Mouse (Mus musculus) embryonic fibroblast, embryonic 13.5 days (primary cell): ENCODE results near the gene Macrod1. TPM values are rescaled to one million over a fixed set of nuclear protein-coding genes. Genes with fewer than 3 reads are reported as not detected.

Source experiments
- H3K27ac ChIP-seq: 2 replicates; pipeline ENCODE4 v1.5.1; 2012; ENCODE audit warnings: low read length, control low read depth, inconsistent platforms; ENCODE audit not compliant: insufficient read depth
- H3K4me1 ChIP-seq: 2 replicates; pipeline ENCODE4 v1.6.1; 2011; ENCODE audit warnings: low read length; ENCODE audit not compliant: control insufficient read depth, insufficient read depth
- H3K4me3 ChIP-seq: 2 replicates; pipeline ENCODE4 v1.5.1; 2011; ENCODE audit warnings: mild to moderate bottlenecking, control low read depth, low read length; ENCODE audit not compliant: insufficient read depth
- CTCF ChIP-seq: IDR thresholded peaks from 2 replicates; pipeline ENCODE4 v1.5.1; 2011; ENCODE audit warnings: mild to moderate bottlenecking, control low read depth, low read length, moderate library complexity, borderline replicate concordance; ENCODE audit not compliant: insufficient read depth
- POLR2A ChIP-seq: IDR thresholded peaks from 2 replicates; pipeline ENCODE4 v1.6.1; 2011; ENCODE audit warnings: low read depth, mild to moderate bottlenecking, control low read depth, low read length, moderate library complexity
- polyA plus RNA-seq: library from polyadenylated mRNA; stranded (reverse); fragments of >200 nt; gene quantifications from 2 replicates; pipeline ENCODE4 v1.2.4, GENCODE M21; 2011; ENCODE audit warnings: low read depth; ENCODE audit not compliant: missing spikeins, insufficient read length

Gene Macrod1
- polyA plus RNA-seq, 1 experiment = 5.2 TPM

DNA sequence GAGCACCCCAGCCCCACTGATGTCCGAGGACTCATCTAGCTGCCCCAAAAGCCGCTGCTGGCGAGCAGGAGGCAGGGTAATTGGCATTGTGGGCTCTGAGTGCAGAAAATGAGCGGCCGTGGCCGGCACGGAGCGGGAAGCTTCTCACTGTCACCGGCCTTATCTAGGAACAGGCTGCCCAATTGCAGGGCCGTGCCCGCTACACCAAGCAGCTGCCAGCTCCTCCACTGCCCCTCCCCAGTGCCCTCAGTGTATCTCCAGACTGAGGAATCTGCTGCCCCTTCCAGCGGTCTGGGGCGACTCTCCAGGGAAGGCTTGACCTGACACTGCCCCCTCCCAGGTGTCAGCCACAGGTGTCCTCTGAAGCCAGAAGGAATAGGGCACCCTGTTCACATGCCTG lies 89.8 kb downstream of the Macrod1 start:
- Histone ChIP-seq H3K4me1 (no peaks in the 10 kb centered on the region), H3K27ac (no peak overlapping the region), H3K4me3 (no peak overlapping the region)
- TF ChIP-seq CTCF (no peak), POLR2A (no peak)

- H3K4me3 ChIP-seq = no peak overlapping the region
- TF ChIP-seq CTCF = no peak
- H3K4me1 ChIP-seq = no peaks in the 10 kb centered on the region
- H3K27ac ChIP-seq = no peak overlapping the region
These were observed 91.5 kb downstream of the Macrod1 start for GRCm38 (mm10) chr19:7148096-7148495.

DNA sequence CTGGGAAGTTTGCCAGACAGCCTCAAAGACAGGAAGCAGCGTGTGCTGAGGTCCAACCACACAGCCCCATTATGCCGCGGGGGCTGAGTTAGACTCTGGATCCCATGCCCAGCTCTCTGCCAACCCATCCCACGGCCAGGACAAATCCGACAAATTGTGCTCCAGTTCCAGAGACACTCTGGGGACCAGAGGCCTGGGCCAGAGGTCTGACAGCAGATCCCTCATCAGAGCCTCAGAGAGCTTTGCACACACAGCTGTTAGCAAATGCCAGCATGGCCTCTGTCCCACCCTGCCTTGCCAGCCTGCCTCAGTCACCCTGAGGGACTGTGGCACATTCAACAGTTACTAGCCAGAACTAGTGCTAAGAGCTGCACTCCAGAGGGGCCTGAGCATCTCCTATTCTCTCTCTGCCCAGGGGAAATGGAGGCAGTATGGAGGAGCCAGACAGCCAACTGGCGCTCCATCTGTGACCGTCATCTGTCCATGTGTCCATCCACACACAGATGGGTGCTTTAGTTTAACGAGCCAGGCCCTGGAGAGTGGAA lies 92.0 kb downstream of the Macrod1 start:
- TF ChIP-seq POLR2A (no peak), CTCF (no peak)
- Histone ChIP-seq H3K4me3 (no peak overlapping the region), H3K27ac (no peak overlapping the region), H3K4me1 (no peaks in the 10 kb centered on the region)

DNA sequence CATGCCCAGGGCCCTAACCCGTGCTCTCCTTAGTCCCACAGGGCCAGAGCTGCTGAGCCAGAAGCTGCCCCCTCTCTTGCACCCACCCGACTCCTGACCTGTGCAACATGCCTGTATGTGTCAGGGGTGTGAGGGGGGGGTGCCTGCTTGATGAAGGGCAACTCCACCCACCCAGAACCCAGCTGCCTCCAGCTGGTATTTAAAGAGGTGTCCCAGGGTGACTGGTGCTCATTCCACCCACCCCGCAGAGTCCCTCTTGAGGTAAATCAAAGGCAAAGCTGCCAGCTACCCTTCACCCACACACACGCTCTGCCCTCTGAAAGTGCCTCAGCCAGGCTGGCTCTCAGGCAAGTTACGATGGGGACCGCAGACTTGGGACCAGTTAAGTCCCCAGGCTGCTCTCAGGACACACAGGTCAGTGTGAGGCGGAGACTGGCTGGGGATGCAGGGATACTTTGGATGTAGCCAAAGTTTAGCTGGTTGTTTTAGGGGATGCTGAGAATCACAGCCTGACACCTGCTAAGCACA lies 92.6 kb downstream of the Macrod1 start:
- TF ChIP-seq POLR2A (no peak), CTCF (no peak)
- Histone ChIP-seq H3K4me1 (no peaks in the 10 kb centered on the region), H3K4me3 (no peak overlapping the region), H3K27ac (no peak overlapping the region)

- Histone ChIP-seq H3K27ac (no peak overlapping the region), H3K4me3 (no peak overlapping the region), H3K4me1 (no peaks in the 10 kb centered on the region)
- no peak for TF ChIP-seq POLR2A
- TF ChIP-seq CTCF = no peak
These were observed 94.8 kb downstream of the Macrod1 start for GRCm38 (mm10) chr19:7151300-7151926.

DNA sequence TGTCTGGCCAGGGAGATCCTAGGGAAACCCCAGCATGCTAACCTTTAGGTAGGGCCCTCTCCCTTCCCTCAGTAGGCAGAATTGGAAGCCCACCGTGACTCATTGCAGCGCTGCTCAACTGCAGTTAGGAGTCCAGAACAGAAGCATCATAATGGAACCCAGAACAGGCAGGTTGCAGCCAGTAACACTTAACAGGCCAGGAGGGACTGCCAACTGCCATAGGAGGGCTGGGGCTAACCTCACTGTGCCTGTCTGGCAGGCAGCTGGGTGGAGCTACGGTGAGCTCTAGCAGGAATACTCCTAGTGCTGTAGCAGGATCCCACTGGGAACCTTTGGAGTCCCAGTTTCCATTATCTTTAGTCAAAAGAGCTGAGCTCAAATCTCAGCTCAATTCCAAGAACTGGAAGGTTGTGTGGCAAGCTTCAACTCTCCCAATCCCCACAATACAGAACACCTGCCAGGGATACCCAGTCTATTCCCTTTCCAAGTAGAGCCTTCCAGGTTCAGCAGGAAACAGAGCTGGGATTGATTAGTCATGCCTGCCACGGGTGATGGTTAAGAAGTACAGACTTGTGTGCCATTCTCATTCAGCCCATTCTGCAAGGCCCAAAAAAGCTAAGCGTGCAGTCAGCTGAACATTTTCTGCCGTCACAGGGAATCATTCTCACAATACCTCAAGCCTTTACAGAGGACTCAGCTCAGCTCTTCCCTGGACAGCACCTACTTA lies 95.5 kb downstream of the Macrod1 start:
- no peak for TF ChIP-seq CTCF
- no peak for TF ChIP-seq POLR2A
- H3K4me1 ChIP-seq = no peaks in the 10 kb centered on the region
- H3K27ac ChIP-seq = no peak overlapping the region
- H3K4me3 ChIP-seq = no peak overlapping the region

GRCm38 (mm10) chr19:7153232-7153631 lies 96.6 kb downstream of the Macrod1 start:
- Histone ChIP-seq H3K27ac (no peak overlapping the region), H3K4me3 (no peak overlapping the region), H3K4me1 (no peaks in the 10 kb centered on the region)
- no peak for TF ChIP-seq POLR2A
- TF ChIP-seq CTCF = no peak

GRCm38 (mm10) chr19:7155196-7155595 lies 98.6 kb downstream of the Macrod1 start:
- Histone ChIP-seq H3K27ac (no peak overlapping the region), H3K4me1 (no peaks in the 10 kb centered on the region), H3K4me3 (no peak overlapping the region)
- no peak for TF ChIP-seq CTCF
- no peak for TF ChIP-seq POLR2A

- no peak for TF ChIP-seq POLR2A
- TF ChIP-seq CTCF = no peak
- Histone ChIP-seq H3K4me1 (no peaks in the 10 kb centered on the region), H3K4me3 (no peak overlapping the region), H3K27ac (no peak overlapping the region)
These were observed 101.1 kb downstream of the Macrod1 start for GRCm38 (mm10) chr19:7157734-7158133.

GRCm38 (mm10) chr19:7160151-7160906 lies 103.7 kb downstream of the Macrod1 start:
- Histone ChIP-seq H3K27ac (no peak overlapping the region), H3K4me3 (no peak overlapping the region), H3K4me1 (no peaks in the 10 kb centered on the region)
- TF ChIP-seq CTCF = peak; percentile 93
- no peak for TF ChIP-seq POLR2A
